Mouse (Mus musculus): ENCODE measurements around the gene Rnf223.

DNA sequence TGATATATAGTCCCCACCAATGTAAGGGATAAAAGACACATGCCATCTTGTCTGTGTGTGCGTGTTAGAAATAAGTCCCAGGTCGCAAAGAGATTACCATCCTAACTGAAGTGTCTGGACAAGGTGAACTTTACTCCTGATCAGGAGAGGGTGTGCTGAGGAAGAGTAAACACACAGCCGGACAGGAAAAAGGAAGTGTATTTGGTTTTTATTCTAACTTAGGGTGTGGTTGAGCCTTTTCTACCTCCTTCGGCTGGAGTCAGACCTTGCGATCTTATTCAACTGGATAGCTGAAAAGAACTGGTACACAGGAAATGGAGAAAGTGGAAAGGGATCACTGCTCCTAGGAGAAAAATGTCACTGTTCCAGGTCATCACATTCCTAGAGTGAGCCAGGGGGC lies 29.8 kb upstream of the Rnf223 start:
- TF ChIP-seq GATA1 (IDR thresholded peaks at IDR 0.05; ENCODE audit: borderline replicate concordance, low read length) (no peak), FLI1 (IDR thresholded peaks at IDR 0.05; ENCODE audit: low read length) (no peak)

Data from megakaryocyte, embryonic 14.5 days (primary cell).